Mouse (Mus musculus) cerebellum, adult 2 months (tissue): ENCODE data around the gene Syt16.

Experiments
- CTCF ChIP-seq: fragments of 200-500 bp; IDR thresholded peaks from 2 replicates; pipeline ENCODE4 v1.5.1; 2011; ENCODE audit warnings: low read depth, mild to moderate bottlenecking, control low read depth, low read length, moderate library complexity, borderline replicate concordance; ENCODE audit not compliant: insufficient read depth
- POLR2A ChIP-seq: fragments of 200-500 bp; IDR thresholded peaks from 2 replicates; pipeline ENCODE4 v1.6.1; 2011; ENCODE audit warnings: low read length, control low read depth, borderline replicate concordance; ENCODE audit not compliant: insufficient read depth

GRCm38 (mm10) chr12:74092546-74092945, 95.1 kb downstream of the Syt16 start:
- TF ChIP-seq POLR2A, result no peak
- TF ChIP-seq CTCF, result no peak
